Mouse (Mus musculus) liver, embryonic 13.5 days (tissue): ENCODE measurements around the gene Shank2. TPM values are rescaled to one million over a fixed set of nuclear protein-coding genes. Genes with fewer than 3 reads are reported as not detected.

Experiments
- ATAC-seq: fragments of 200-750 bp; cut with Nextera tagmentation; 2 replicates; pipeline ENCODE4 v1.8.0; 2017; ENCODE audit warnings: low read depth, mild to moderate bottlenecking, moderate number of reproducible peaks, moderate library complexity
- DNase-seq: peaks from one replicate; pipeline ENCODE4 v3.0.0; 2022
- H3K27ac ChIP-seq: fragments of 300-500 bp; sonication (generic); 2 replicates; pipeline ENCODE4 v1.5.1; 2015; ENCODE audit warnings: moderate library complexity, mild to moderate bottlenecking, inconsistent platforms
- H3K27me3 ChIP-seq: fragments of 300-500 bp; sonication (generic); 2 replicates; pipeline ENCODE4 v1.6.1; 2015; ENCODE audit warnings: mild to moderate bottlenecking, inconsistent platforms
- H3K36me3 ChIP-seq: fragments of 300-500 bp; sonication (generic); 2 replicates; pipeline ENCODE4 v1.6.1; 2015; ENCODE audit warnings: mild to moderate bottlenecking, inconsistent platforms
- H3K4me1 ChIP-seq: fragments of 300-500 bp; sonication (generic); replicated peaks from 2 replicates; pipeline ENCODE4 v1.6.1; 2015; ENCODE audit warnings: inconsistent platforms
- H3K4me2 ChIP-seq: fragments of 300-500 bp; sonication (generic); 2 replicates; pipeline ENCODE4 v1.6.1; 2015; ENCODE audit warnings: inconsistent platforms, mild to moderate bottlenecking, moderate library complexity
- H3K4me3 ChIP-seq: fragments of 300-500 bp; sonication (generic); replicated peaks from 2 replicates; pipeline ENCODE4 v1.5.1; 2015; ENCODE audit warnings: mild to moderate bottlenecking, inconsistent platforms
- H3K9ac ChIP-seq: fragments of 300-500 bp; sonication (generic); 2 replicates; pipeline ENCODE4 v1.6.1; 2015; ENCODE audit warnings: mild to moderate bottlenecking, inconsistent platforms
- H3K9me3 ChIP-seq: fragments of 300-500 bp; sonication (generic); replicated peaks from 2 replicates; pipeline ENCODE4 v1.6.1; 2016; ENCODE audit warnings: inconsistent platforms
- WGBS: fragments of 180-500 bp; shearing (Covaris S2); methylation state at CpG from one replicate; pipeline ENCODE4 v1.1.7; 2015; ENCODE audit not compliant: insufficient replicate concordance; 5-methylcytosine and 5-hydroxymethylcytosine counted together
- polyA plus RNA-seq: library from polyadenylated mRNA; unstranded; fragments of >200 nt; fragmentation: Nextera tagmentation; extraction: Ambion mirVana; gene quantifications from 2 replicates; pipeline ENCODE4 v1.2.1, GENCODE M21; 2015

Gene Shank2
- polyA plus RNA-seq, 1 experiment from 2014 or later = 0.30 TPM

DNA sequence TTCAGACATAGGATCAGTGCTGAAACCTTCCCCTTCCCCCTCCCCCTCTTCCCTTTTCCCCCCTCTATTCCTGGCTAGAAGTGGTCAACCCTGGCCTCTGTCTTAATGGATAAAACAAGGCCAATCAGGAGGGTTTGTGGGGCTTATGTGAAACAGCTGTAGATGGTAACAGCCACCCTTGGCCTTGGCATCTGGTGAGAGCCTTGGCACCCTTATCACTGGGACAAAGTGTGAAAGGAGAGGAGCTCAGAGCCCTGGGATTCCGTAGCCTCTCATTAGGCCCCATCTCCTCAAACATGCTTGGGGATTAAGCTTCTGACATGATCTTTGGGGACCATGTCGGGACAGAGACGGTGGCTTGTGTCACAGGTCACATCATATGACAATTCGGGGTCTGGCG, 106.4 kb downstream of the Shank2 start:
- WGBS = 62% methylated on average over 5 of the region's 5 CpGs
- no peak for ATAC-seq
- no peak overlapping the region for H3K4me2 ChIP-seq

GRCm38 (mm10) chr7:144111026-144111604, 109.4 kb downstream of the Shank2 start:
- Histone ChIP-seq H3K27me3 (no peaks in the 10 kb centered on the region), H3K9me3 (no peaks in the 10 kb centered on the region), H3K4me3 (no peak overlapping the region), H3K36me3 (no peaks in the 10 kb centered on the region), H3K27ac (no peak overlapping the region), H3K9ac (no peak overlapping the region), H3K4me2 (no peak overlapping the region), H3K4me1 (no peaks in the 10 kb centered on the region)
- ATAC-seq (no peak), DNase-seq (no peak)
- 53% methylated on average over 4 of the region's 4 CpGs for WGBS

More for the DNA sequence above, 106.4 kb downstream of the Shank2 start:
- Histone ChIP-seq H3K9ac (no peak overlapping the region), H3K27ac (no peak overlapping the region), H3K27me3 (no peaks in the 10 kb centered on the region), H3K4me1 (no peaks in the 10 kb centered on the region), H3K36me3 (0 out of 2 replicates have a peak, but pooled peaks cover 3% of the 10 kb centered on the region), H3K4me3 (no peak overlapping the region), H3K9me3 (no peaks in the 10 kb centered on the region)
- DNase-seq = no peak

DNA sequence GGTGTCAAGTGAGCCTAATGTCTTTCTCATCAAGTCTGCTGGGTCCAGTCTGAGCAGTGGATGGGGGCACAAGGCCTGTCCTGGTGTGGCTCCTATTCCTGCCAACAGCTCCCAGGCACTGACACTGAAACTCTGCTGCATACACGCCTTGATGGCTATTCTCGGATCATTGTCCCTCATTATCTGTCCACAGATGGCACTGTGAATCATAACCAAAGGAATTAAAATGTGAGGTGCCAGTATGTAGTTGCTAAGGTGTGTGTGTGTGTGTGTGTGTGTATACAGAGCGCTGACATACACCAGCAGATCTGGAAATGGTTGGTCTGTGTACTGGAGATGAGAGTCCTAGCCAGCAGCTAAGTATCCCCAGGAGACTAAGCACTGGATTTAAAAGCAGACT, 110.3 kb downstream of the Shank2 start:
- H3K27me3 ChIP-seq = no peaks in the 10 kb centered on the region
- no peak overlapping the region for H3K4me2 ChIP-seq
- no peaks in the 10 kb centered on the region for H3K9me3 ChIP-seq
- H3K4me3 ChIP-seq = no peak overlapping the region
- no peaks in the 10 kb centered on the region for H3K4me1 ChIP-seq
- WGBS = 42% methylated on average over 3 of the region's 3 CpGs
- ATAC-seq (no peak), DNase-seq (no peak)
- H3K9ac ChIP-seq = no peak overlapping the region
- no peak overlapping the region for H3K27ac ChIP-seq
- H3K36me3 ChIP-seq = no peaks in the 10 kb centered on the region

DNA sequence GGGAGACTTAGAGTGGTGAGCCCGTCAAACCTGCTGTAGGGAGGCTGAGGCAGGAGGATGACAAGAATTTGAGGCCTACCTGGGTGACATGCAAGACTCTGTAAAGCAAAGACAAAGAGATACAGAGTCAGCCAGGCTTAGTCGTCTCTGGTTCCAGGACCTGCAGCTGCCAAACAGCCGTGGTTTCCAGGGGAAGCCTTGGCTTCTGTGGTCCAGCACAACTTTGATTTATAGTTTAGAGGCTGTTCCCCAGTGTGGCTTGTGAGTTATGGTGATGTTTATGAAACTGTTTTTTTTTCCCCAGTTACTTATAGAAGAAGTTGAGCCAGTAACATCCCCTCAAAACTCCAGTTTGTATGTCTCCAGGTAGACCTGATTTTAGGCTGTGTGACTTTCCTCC, 112.5 kb downstream of the Shank2 start:
- Histone ChIP-seq H3K9ac (no peak overlapping the region), H3K27me3 (no peaks in the 10 kb centered on the region), H3K4me2 (no peak overlapping the region), H3K4me1 (no peaks in the 10 kb centered on the region), H3K36me3 (no peaks in the 10 kb centered on the region), H3K9me3 (no peaks in the 10 kb centered on the region), H3K4me3 (no peak overlapping the region), H3K27ac (no peak overlapping the region)
- 45% methylated on average over 3 of the region's 3 CpGs for WGBS
- ATAC-seq = no peak
- no peak for DNase-seq

DNA sequence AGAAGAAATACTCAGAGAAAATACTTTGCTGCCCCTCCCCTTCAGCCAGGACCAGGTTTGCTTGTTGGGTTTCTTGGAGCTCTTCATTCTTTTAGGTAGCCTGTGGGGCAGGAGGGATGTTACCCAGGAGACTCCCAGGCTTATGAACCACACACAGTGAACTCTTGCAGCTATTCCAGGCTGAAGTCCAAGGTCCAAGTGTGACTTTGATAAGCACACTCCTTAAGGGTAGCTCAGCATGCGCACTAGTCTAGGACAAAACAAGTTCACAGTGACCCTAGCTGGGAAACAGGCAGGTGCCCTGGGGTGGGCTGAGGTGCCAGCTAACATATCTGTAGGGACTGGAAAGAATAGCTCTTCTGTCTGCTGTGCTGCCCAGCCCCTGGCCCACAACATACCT, 117.8 kb downstream of the Shank2 start:
- no peaks in the 10 kb centered on the region for H3K27me3 ChIP-seq
- 73% methylated on average over 1 of the region's 1 CpGs for WGBS
- no peak overlapping the region for H3K4me3 ChIP-seq
- H3K36me3 ChIP-seq = no peaks in the 10 kb centered on the region
- DNase-seq (no peak), ATAC-seq (no peak)
- no peaks in the 10 kb centered on the region for H3K9me3 ChIP-seq
- no peak overlapping the region for H3K9ac ChIP-seq
- H3K4me2 ChIP-seq = no peak overlapping the region
- H3K27ac ChIP-seq = no peak overlapping the region
- no peaks in the 10 kb centered on the region for H3K4me1 ChIP-seq

DNA sequence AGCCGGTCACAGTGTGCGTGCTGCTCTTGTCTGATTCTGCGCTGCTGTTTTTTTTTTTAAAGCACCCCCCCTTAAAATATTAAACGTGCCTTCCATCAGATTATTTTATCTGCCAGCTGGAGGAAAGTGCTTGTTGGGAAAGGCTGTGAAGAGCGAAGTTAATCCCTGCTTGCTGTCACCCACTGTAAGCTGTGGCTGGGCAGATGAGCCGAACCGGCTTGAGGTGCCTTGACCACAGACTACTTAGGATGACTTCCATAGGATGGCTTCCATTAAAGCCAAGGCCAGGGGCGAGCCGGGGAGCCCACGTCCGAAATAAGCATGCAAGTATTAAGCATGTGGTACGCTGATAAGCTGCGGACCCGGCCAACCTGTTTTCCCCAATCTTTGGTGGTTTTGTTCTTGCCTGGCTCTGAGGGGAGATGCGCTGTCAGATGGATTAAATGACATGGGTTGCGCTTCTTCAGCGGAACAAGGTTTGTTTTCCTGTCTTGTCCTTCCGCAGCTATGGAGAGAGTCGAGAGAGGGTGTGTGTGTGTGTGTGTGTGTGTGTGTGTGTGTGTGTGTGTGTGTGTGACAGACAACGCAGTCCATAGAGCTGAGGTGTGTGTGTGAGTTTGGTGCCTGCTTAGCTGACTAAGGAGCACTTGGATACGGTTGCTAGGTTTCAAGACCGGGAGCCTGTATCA, 131.1 kb downstream of the Shank2 start:
- Histone ChIP-seq H3K27me3 (no peaks in the 10 kb centered on the region), H3K9ac (no peak overlapping the region), H3K27ac (no peak overlapping the region), H3K36me3 (no peaks in the 10 kb centered on the region), H3K4me1 (no peaks in the 10 kb centered on the region), H3K4me3 (no peak overlapping the region), H3K4me2 (no peak overlapping the region), H3K9me3 (no peaks in the 10 kb centered on the region)
- ATAC-seq (no peak), DNase-seq (no peak)
- 69% methylated on average over 22 of the region's 22 CpGs for WGBS

- H3K27me3 ChIP-seq = no peaks in the 10 kb centered on the region
- no peak for ATAC-seq
- WGBS = 57% methylated on average over 9 of the region's 9 CpGs
- no peak for DNase-seq
- no peak overlapping the region for H3K4me2 ChIP-seq
- no peak overlapping the region for H3K9ac ChIP-seq
- no peak overlapping the region for H3K4me3 ChIP-seq
- H3K4me1 ChIP-seq = no peaks in the 10 kb centered on the region
- H3K27ac ChIP-seq = no peak overlapping the region
- no peaks in the 10 kb centered on the region for H3K36me3 ChIP-seq
- H3K9me3 ChIP-seq = no peaks in the 10 kb centered on the region
Observed at GRCm38 (mm10) chr7:144133388-144133998, 131.8 kb downstream of the Shank2 start.

DNA sequence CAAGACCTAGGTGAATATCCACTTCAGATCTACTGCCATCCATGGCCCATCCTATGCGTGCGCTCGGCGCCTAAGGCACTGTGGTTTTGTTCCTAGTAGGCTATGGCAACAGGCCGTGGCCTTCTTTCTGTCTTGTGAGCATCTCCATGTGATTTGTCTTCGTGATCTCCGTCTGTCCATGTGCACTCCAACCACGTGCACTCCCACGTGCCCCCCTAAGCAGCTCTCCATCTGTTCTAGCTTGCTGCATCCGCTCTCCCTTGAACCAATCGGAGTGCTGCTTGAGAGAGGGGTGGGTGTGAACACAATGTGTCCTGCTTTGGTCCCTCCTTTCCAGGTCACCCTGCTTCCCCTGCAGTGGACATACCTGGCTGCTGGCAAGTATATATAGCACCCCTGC, 133.0 kb downstream of the Shank2 start:
- DNase-seq (no peak), ATAC-seq (no peak)
- Histone ChIP-seq H3K9ac (no peak overlapping the region), H3K9me3 (no peaks in the 10 kb centered on the region), H3K4me3 (no peak overlapping the region), H3K36me3 (no peaks in the 10 kb centered on the region), H3K27me3 (no peaks in the 10 kb centered on the region), H3K4me1 (no peaks in the 10 kb centered on the region), H3K27ac (no peak overlapping the region), H3K4me2 (no peak overlapping the region)
- 75% methylated on average over 11 of the region's 11 CpGs for WGBS

GRCm38 (mm10) chr7:144137827-144138226, 136.1 kb downstream of the Shank2 start:
- Histone ChIP-seq H3K4me3 (no peak overlapping the region), H3K36me3 (no peaks in the 10 kb centered on the region), H3K9ac (no peak overlapping the region), H3K9me3 (no peaks in the 10 kb centered on the region), H3K27me3 (no peaks in the 10 kb centered on the region), H3K4me1 (no peaks in the 10 kb centered on the region), H3K27ac (no peak overlapping the region), H3K4me2 (no peak overlapping the region)
- no peak for ATAC-seq
- no peak for DNase-seq
- WGBS = 60% methylated on average over 2 of the region's 2 CpGs

- no peak for ATAC-seq
- DNase-seq = no peak
- H3K36me3 ChIP-seq = no peaks in the 10 kb centered on the region
- H3K9ac ChIP-seq = no peak overlapping the region
- no peaks in the 10 kb centered on the region for H3K27me3 ChIP-seq
- H3K4me3 ChIP-seq = no peak overlapping the region
- no peaks in the 10 kb centered on the region for H3K4me1 ChIP-seq
- no peak overlapping the region for H3K27ac ChIP-seq
- no peak overlapping the region for H3K4me2 ChIP-seq
- WGBS = 30% methylated on average over 2 of the region's 2 CpGs
- no peaks in the 10 kb centered on the region for H3K9me3 ChIP-seq
Observed at GRCm38 (mm10) chr7:144138476-144138875, 136.7 kb downstream of the Shank2 start.

GRCm38 (mm10) chr7:144139691-144140090, 138.0 kb downstream of the Shank2 start:
- ATAC-seq (no peak), DNase-seq (no peak)
- Histone ChIP-seq H3K9me3 (no peaks in the 10 kb centered on the region), H3K27me3 (no peaks in the 10 kb centered on the region), H3K9ac (no peak overlapping the region), H3K4me3 (no peak overlapping the region), H3K36me3 (no peaks in the 10 kb centered on the region), H3K27ac (no peak overlapping the region), H3K4me2 (no peak overlapping the region), H3K4me1 (no peaks in the 10 kb centered on the region)
- 69% methylated on average over 2 of the region's 2 CpGs for WGBS

- DNase-seq = no peak
- no peak for ATAC-seq
- 53% methylated on average over 3 of the region's 3 CpGs for WGBS
- H3K27me3 ChIP-seq = no peaks in the 10 kb centered on the region
- no peaks in the 10 kb centered on the region for H3K36me3 ChIP-seq
- H3K4me3 ChIP-seq = no peak overlapping the region
- no peaks in the 10 kb centered on the region for H3K9me3 ChIP-seq
- H3K4me2 ChIP-seq = no peak overlapping the region
- H3K27ac ChIP-seq = no peak overlapping the region
- no peaks in the 10 kb centered on the region for H3K4me1 ChIP-seq
- H3K9ac ChIP-seq = no peak overlapping the region
Observed at GRCm38 (mm10) chr7:144140470-144140869, 138.7 kb downstream of the Shank2 start.
